Mouse (Mus musculus) G1E (cell line): Measurements from ENCODE around the gene Zan.

Source experiments
- CTCF ChIP-seq: IDR thresholded peaks from 2 replicates; pipeline ENCODE4 v1.5.1; 2012; ENCODE audit warnings: low read depth, low read length, inconsistent platforms, mixed read lengths
- GATA1 ChIP-seq: IDR thresholded peaks from 2 replicates; pipeline ENCODE4 v1.6.1; 2012; ENCODE audit warnings: borderline replicate concordance, low read length, inconsistent platforms, mixed read lengths
- GATA2 ChIP-seq: IDR thresholded peaks from 2 replicates; pipeline ENCODE4 v1.6.1; 2012; ENCODE audit warnings: low read depth, low read length, inconsistent platforms, borderline replicate concordance
- POLR2AphosphoS5 ChIP-seq: IDR thresholded peaks from 2 replicates; pipeline ENCODE4 v1.6.1; 2012; ENCODE audit warnings: low read depth, low read length, inconsistent platforms; ENCODE audit not compliant: insufficient replicate concordance
- TAL1 ChIP-seq: conservative IDR thresholded peaks from 2 replicates; pipeline ENCODE4 v1.6.1; 2012; ENCODE audit warnings: low read depth, low read length, inconsistent platforms, mixed read lengths

DNA sequence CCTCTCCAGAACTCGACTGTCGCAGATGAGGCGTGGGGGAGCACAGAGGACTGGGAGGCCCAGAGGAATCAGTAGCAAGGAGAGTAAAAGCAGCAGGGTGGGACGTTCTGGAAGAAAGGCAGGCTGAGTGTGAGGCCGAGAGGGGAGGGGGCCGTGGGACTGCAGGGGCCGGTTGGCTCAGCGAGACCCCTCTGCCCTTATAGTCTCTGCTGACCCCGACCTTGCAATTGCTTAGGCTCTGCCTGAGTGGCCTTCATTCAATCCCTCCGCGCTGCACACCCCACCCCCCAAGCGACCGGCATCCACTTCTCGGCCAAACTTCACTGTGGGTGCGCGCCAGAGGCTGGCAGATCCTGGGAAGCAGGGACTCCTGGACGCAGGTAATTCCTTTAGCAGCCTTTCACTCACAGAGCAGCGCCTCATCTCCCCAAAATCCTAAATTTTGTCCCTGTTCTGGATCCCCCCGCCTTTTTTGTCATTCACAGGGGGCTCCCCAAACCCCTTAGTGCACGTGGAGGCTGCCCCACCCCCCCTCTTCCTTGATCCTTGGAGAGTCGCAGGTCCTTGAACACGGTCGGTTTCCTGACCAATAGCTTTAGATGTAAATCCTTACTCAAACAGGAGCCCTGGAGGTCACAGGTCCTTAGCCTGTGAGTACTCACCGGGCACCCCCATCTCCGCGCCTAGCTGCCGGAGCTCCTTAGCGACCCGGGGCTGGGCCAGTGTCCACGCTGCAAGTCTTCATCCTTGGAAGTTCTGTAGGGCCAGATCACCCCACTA lies 8.4 kb upstream of the Zan start:
- TF ChIP-seq CTCF = no peak
- TF ChIP-seq GATA1 = no peak
- no peak for TF ChIP-seq GATA2
- no peak for TF ChIP-seq TAL1
- no peak for TF ChIP-seq POLR2AphosphoS5
